Mouse (Mus musculus): Measurements from ENCODE around the gene Rgs9bp.

Gene Rgs9bp

GRCm38 (mm10) chr7:35585191-35586054 is at the start of gene Rgs9bp:
Gene Rgs9bp, minus strand, starts transcription at chr7:35585582.
- DNase-seq, result peak; percentile 30

- DNase-seq, result no peak
Observed at GRCm38 (mm10) chr7:35628496-35628895, 43.1 kb upstream of the Rgs9bp start.

GRCm38 (mm10) chr7:35627371-35627770 is 42.0 kb upstream of the Rgs9bp start:
- DNase-seq, result peak; percentile 65

- no peak for DNase-seq
Observed at GRCm38 (mm10) chr7:35626038-35626437, 40.7 kb upstream of the Rgs9bp start.

- no peak for DNase-seq
Observed at GRCm38 (mm10) chr7:35622626-35623025, 37.2 kb upstream of the Rgs9bp start.

GRCm38 (mm10) chr7:35617513-35617912 is 32.1 kb upstream of the Rgs9bp start:
- DNase-seq, result no peak

- DNase-seq, result no peak
Observed at GRCm38 (mm10) chr7:35609245-35609644, 23.9 kb upstream of the Rgs9bp start.

- no peak for DNase-seq
Observed at GRCm38 (mm10) chr7:35606816-35607215, 21.4 kb upstream of the Rgs9bp start.

- no peak for DNase-seq
Observed at GRCm38 (mm10) chr7:35602766-35603165, 17.4 kb upstream of the Rgs9bp start.

GRCm38 (mm10) chr7:35601106-35601505 is 15.7 kb upstream of the Rgs9bp start:
- DNase-seq, result no peak

GRCm38 (mm10) chr7:35600031-35600430 is 14.6 kb upstream of the Rgs9bp start:
- no peak for DNase-seq

- no peak for DNase-seq
Observed at GRCm38 (mm10) chr7:35599492-35599891, 14.1 kb upstream of the Rgs9bp start.

- DNase-seq, result no peak
Observed at GRCm38 (mm10) chr7:35594311-35594710, 8.9 kb upstream of the Rgs9bp start.

- no peak for DNase-seq
Observed at GRCm38 (mm10) chr7:35590731-35591191, 5.4 kb upstream of the Rgs9bp start.

- DNase-seq, result no peak
Observed at GRCm38 (mm10) chr7:35589485-35589884, 4.1 kb upstream of the Rgs9bp start.

GRCm38 (mm10) chr7:35588680-35589428 is 3.5 kb upstream of the Rgs9bp start:
- DNase-seq, result no peak

- peak; percentile 33 for DNase-seq
Observed at GRCm38 (mm10) chr7:35587728-35588127, 2.3 kb upstream of the Rgs9bp start.

GRCm38 (mm10) chr7:35586906-35587445 is 1.6 kb upstream of the Rgs9bp start:
- peak; percentile 27 for DNase-seq

- DNase-seq, result peak; percentile 94
Observed at GRCm38 (mm10) chr7:35586055-35586905, 898 bp upstream of the Rgs9bp start, which contains the start of gene Ankrd27. Gene Ankrd27, plus strand, starts transcription at chr7:35586244.

- peak; percentile 22 for DNase-seq
Observed at GRCm38 (mm10) chr7:35584786-35585190, 594 bp downstream of the Rgs9bp start.

- no peak for DNase-seq
Observed at GRCm38 (mm10) chr7:35584068-35584785, 1.2 kb downstream of the Rgs9bp start.
